7 mouse cellular contexts compared by ENCODE assay signal in the genomic region with DNA sequence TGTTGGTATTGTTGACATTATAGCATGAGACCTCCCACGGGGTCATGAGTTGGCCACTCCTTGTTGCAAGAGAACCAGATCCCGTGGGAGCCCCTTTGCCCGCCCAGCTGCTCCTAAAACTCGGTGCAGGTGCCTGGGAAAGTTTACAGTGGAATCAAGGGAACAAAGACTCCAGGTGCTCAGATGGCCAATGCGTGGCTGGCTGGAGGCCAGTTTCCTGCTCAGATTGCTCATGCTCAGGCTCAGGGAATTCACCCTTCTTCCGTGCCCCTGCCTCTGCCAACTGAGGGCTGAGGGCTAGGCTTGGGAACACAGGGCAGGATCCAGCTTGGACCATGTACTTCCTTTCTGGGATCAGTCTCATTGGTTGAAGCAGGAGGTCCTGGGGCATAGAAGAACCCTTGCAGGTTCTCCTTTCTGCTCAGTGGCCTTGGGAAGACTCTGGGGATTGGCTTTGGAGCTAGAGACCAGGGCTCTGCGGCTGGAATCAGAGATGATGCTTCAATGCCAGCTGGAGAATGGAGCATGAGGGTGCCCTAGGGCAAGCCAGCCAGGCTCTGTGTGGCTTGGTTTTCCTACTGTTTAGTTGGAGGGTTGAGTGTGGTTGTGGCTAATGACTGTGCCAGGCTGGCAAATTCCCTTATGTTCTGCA. TPM values are rescaled to one million over a fixed set of nuclear protein-coding genes. Genes with fewer than 3 reads are reported as not detected.
DNase-seq lines count a peak whose midpoint lies in the region; ATAC-seq and TF ChIP-seq lines count a peak whose summit lies in the region.

No protein-coding gene starts in this region.

- 37% methylated on average over 7 of the region's 7 CpGs for WGBS in intestine, embryonic 16.5 days
- 32% methylated on average over 7 of the region's 7 CpGs for WGBS in stomach, embryonic 16.5 days

- no peaks in the 10 kb centered on the region for H3K9me3 ChIP-seq in intestine, embryonic 16.5 days (ENCODE audit: control insufficient read depth, low read length)
- no peaks in the 10 kb centered on the region for H3K9me3 ChIP-seq in stomach, embryonic 16.5 days (replicated peaks; ENCODE audit: control insufficient read depth, low read length)

- ATAC-seq in intestine, embryonic 16.5 days: peak; percentile 82
- peak; percentile 83 for ATAC-seq in stomach, embryonic 16.5 days (ENCODE audit: insufficient read depth, low FRiP score)
- no peak for ATAC-seq in monocyte, adult 5-6 weeks (replicated peaks; ENCODE audit: insufficient number of reproducible peaks, low FRiP score, low TSS enrichment, poor library complexity, severe bottlenecking)

- H3K4me1 ChIP-seq in intestine, embryonic 16.5 days (ENCODE audit: control insufficient read depth, insufficient read depth, low read length): peaks cover 17% of the 10 kb centered on the region
- peaks cover 21% of the 10 kb centered on the region for H3K4me1 ChIP-seq in stomach, embryonic 16.5 days (ENCODE audit: control insufficient read depth, insufficient read depth, low read length)

- no peak overlapping the region for H3K4me3 ChIP-seq in left cerebral cortex, adult 2 months
- no peak overlapping the region for H3K4me3 ChIP-seq in intestine, embryonic 16.5 days (ENCODE audit: low read length)
- no peak overlapping the region for H3K4me3 ChIP-seq in stomach, embryonic 16.5 days (replicated peaks; ENCODE audit: low read length)

- DNase-seq in left cerebral cortex, adult 2 months (ENCODE audit: extremely low spot score in 1 of 2, low spot score in 2 of 2): no peak
- DNase-seq in left cerebral cortex, adult 9 months (ENCODE audit: low spot score in 2 of 2): no peak
- peak; percentile 60 to 72 for DNase-seq in kidney, postnatal 4 days
- DNase-seq in embryo, embryonic 11 days: no peak

- intact Hi-C loops in left cerebral cortex, adult 2 months (cut with DNase I): no loop called here

- H3K9ac ChIP-seq in intestine, embryonic 16.5 days (ENCODE audit: low read depth, low read length): peak overlapping the region; percentile 32; the same call in 1 of the 2 replicates
- H3K9ac ChIP-seq in stomach, embryonic 16.5 days (ENCODE audit: low read length): peak overlapping the region; percentile 54

- 0 out of 2 replicates have a peak overlapping the region, but pooled peaks have one; percentile 2 for H3K4me2 ChIP-seq in intestine, embryonic 16.5 days (ENCODE audit: low read depth, low read length)
- peak overlapping the region; percentile 23 for H3K4me2 ChIP-seq in stomach, embryonic 16.5 days (ENCODE audit: low read depth, low read length)

- no peak for TF ChIP-seq CTCF in left cerebral cortex, adult 2 months (IDR thresholded peaks at IDR 0.05)

- H3K36me3 ChIP-seq in intestine, embryonic 16.5 days (ENCODE audit: control insufficient read depth, insufficient read depth, low read length): no peaks in the 10 kb centered on the region
- H3K36me3 ChIP-seq in stomach, embryonic 16.5 days (ENCODE audit: control insufficient read depth, insufficient read depth, low read length): no peaks in the 10 kb centered on the region

- no peaks in the 10 kb centered on the region for H3K27me3 ChIP-seq in intestine, embryonic 16.5 days (replicated peaks; ENCODE audit: control insufficient read depth, insufficient read depth, low read length)
- H3K27me3 ChIP-seq in stomach, embryonic 16.5 days (ENCODE audit: control insufficient read depth, insufficient read depth, low read length): no peaks in the 10 kb centered on the region

- peak overlapping the region; percentile 15; the same call in 1 of the 2 replicates for H3K27ac ChIP-seq in left cerebral cortex, adult 2 months
- peak overlapping the region; percentile 73 for H3K27ac ChIP-seq in intestine, embryonic 16.5 days (ENCODE audit: low read length)
- peak overlapping the region; percentile 97 for H3K27ac ChIP-seq in stomach, embryonic 16.5 days (ENCODE audit: low read length)

RNA-seq across cellular contexts. Expression of gene Sema4b, which starts 26.2 kb away (rescaled TPM):
- total RNA-seq in left cerebral cortex, adult 2 months (2021): 10 to 100 TPM; 19.4 to 20.6 TPM
- 14.9 and 16.3 TPM in 2 replicates for polyA plus RNA-seq in intestine, embryonic 16.5 days (2015; fragmentation: Nextera tagmentation; extraction: Ambion mirVana)
- polyA plus RNA-seq in stomach, embryonic 16.5 days (2015; fragmentation: Nextera tagmentation; extraction: Ambion mirVana): 19.7 and 23.7 TPM in 2 replicates
- total RNA-seq in monocyte, adult 5-6 weeks (2017): 7.4 to 9.3 TPM (median 9.1 TPM) in 3 replicates

RNA-seq across cellular contexts. Expression of gene Idh2, which starts 45.2 kb away (rescaled TPM):
- total RNA-seq in left cerebral cortex, adult 2 months (2021): 10 to 100 TPM; 53.9 to 67.1 TPM
- polyA plus RNA-seq in intestine, embryonic 16.5 days (2015; fragmentation: Nextera tagmentation; extraction: Ambion mirVana): 540 and 585 TPM in 2 replicates
- 606 and 633 TPM in 2 replicates for polyA plus RNA-seq in stomach, embryonic 16.5 days (2015; fragmentation: Nextera tagmentation; extraction: Ambion mirVana)
- 23.3 to 27.2 TPM (median 24.2 TPM) in 3 replicates for total RNA-seq in monocyte, adult 5-6 weeks (2017)

Comparison
In these comparisons a context has a peak if more than half of its experiments do, and no peak if none do; other contexts are left out.
1. DNase-seq: peak in kidney, postnatal 4 days (2 of 2); none in left cerebral cortex, adult 2 months (0 of 2), left cerebral cortex, adult 9 months (0 of 2) and embryo, embryonic 11 days (single experiment).
2. H3K27ac ChIP-seq: peak in every context shown above with its lines; median percentile 97 in stomach, embryonic 16.5 days; 73 in intestine, embryonic 16.5 days; 15 in left cerebral cortex, adult 2 months.